Mouse (Mus musculus) midbrain, embryonic 14.5 days (tissue): ENCODE data around the gene Max. TPM values are rescaled to one million over a fixed set of nuclear protein-coding genes. Genes with fewer than 3 reads are reported as not detected.
A peak's percentile ranks its signal among the peaks of the same experiment; 100 is the strongest.

Experiments
- ATAC-seq: fragments of 200-750 bp; cut with Nextera tagmentation; 2 replicates; pipeline ENCODE4 v1.8.0; 2017; ENCODE audit warnings: moderate number of reproducible peaks, moderate library complexity; ENCODE audit not compliant: low FRiP score, low TSS enrichment
- DNase-seq: peaks from one replicate; pipeline ENCODE4 v3.0.0-alpha.2; 2015
- H3K27ac ChIP-seq: fragments of 300-500 bp; sonication (generic); replicated peaks from 2 replicates; pipeline ENCODE4 v1.5.1; 2014; ENCODE audit warnings: mild to moderate bottlenecking, low read depth, low read length, moderate library complexity
- H3K27me3 ChIP-seq: fragments of 300-500 bp; sonication (generic); 2 replicates; pipeline ENCODE4 v1.6.1; 2014; ENCODE audit warnings: low read length, control low read depth, mixed read lengths; ENCODE audit not compliant: control insufficient read depth, insufficient read depth
- H3K36me3 ChIP-seq: fragments of 300-500 bp; sonication (generic); 2 replicates; pipeline ENCODE4 v1.6.1; 2014; ENCODE audit warnings: low read length, control low read depth; ENCODE audit not compliant: control insufficient read depth, insufficient read depth
- H3K4me1 ChIP-seq: fragments of 300-500 bp; sonication (generic); 2 replicates; pipeline ENCODE4 v1.6.1; 2014; ENCODE audit warnings: mild to moderate bottlenecking, antibody characterized with exemption, low read length, control low read depth; ENCODE audit not compliant: control insufficient read depth, insufficient read depth
- H3K4me2 ChIP-seq: fragments of 300-500 bp; sonication (generic); 2 replicates; pipeline ENCODE4 v1.6.1; 2014; ENCODE audit warnings: mild to moderate bottlenecking, low read length, moderate library complexity
- H3K4me3 ChIP-seq: fragments of 300-500 bp; sonication (generic); replicated peaks from 2 replicates; pipeline ENCODE4 v1.5.1; 2014; ENCODE audit warnings: low read depth, low read length
- H3K9ac ChIP-seq: fragments of 300-500 bp; sonication (generic); replicated peaks from 2 replicates; pipeline ENCODE4 v1.6.1; 2014; ENCODE audit warnings: mild to moderate bottlenecking, low read length, moderate library complexity
- H3K9me3 ChIP-seq: fragments of 300-500 bp; sonication (generic); 2 replicates; pipeline ENCODE4 v1.6.1; 2016; ENCODE audit warnings: low read length, control low read depth, mixed read lengths; ENCODE audit not compliant: control insufficient read depth
- WGBS: fragments of 180-500 bp; shearing (Covaris S2); extraction: QIAGEN DNeasy Blood & Tissue Kit; methylation state at CpG from one replicate; pipeline ENCODE4 v1.1.7; 2014; 5-methylcytosine and 5-hydroxymethylcytosine counted together
- polyA plus RNA-seq: library from polyadenylated mRNA; unstranded; fragments of >200 nt; fragmentation: Nextera tagmentation; extraction: Ambion mirVana; gene quantifications from 2 replicates; pipeline ENCODE4 v1.2.1, GENCODE M21; 2014

Max gene
- polyA plus RNA-seq, 1 experiment from 2014 or later = 52.5 TPM

DNA sequence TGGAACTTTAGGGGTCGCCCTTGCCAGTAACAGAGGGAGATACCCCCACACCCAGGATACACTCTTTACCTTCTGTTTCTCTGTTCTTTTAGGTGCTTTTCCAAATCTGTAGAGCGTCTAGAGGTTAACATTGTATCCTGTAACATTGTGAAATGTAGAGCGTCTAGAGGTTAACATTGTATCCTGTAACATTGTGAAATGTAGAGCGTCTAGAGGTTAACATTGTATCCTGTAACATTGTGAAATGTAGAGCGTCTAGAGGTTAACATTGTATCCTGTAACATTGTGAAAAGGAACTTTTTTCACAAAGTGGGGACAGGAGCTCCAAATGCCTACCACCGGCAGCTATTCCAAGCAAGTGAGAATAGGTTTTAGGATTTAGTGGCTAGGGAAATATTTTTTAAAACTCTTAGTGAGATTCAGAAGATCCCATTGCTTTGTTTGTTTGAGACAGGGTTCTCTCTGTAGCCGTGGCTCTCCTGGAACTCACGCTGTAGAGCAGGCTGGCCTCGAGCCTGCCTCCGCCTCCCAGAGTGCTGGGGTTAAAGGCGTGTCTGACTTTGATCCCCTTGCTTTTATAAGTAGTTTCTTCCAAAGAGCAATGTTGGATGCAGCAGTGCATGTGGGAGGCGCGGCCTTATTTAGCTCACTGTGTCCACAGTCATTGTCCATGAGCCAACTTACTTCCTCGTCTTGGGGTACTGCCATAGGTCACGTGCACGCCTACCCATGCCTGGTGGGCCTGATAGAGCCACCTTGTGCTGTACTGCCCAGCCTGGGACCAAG is 68.9 kb downstream of the Max start:
- H3K27me3 ChIP-seq = no peaks in the 10 kb centered on the region
- H3K9me3 ChIP-seq = no peaks in the 10 kb centered on the region
- H3K27ac ChIP-seq = no peak overlapping the region
- ATAC-seq (no peak), DNase-seq (no peak)
- H3K36me3 ChIP-seq = peaks cover 10% of the 10 kb centered on the region; the same call in 1 of the 2 replicates
- no peak overlapping the region for H3K4me2 ChIP-seq
- no peak overlapping the region for H3K9ac ChIP-seq
- H3K4me3 ChIP-seq = no peak overlapping the region
- WGBS = 90% methylated on average over 16 of the region's 16 CpGs
- H3K4me1 ChIP-seq = peaks cover 11% of the 10 kb centered on the region; the same call in 1 of the 2 replicates

DNA sequence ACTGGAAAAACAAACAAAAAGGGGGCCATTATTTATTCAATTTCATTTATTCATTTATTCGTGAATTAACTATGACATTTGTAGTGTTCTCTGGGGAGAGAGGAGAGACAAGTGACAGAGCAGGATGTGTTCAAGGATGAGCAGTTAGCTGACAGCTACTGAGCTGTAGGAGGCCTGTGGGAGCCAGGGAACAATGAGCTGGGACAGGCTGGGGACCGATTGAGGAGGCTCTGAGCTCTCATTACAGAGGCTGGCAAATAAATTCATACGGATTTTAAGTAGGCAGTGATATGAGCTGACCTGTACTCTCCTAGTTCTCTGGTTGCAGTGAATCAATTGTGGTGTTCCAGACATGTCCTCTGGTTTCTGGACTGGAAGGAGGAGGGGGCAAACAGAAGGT is 70.8 kb downstream of the Max start:
- ATAC-seq = no peak
- 47% methylated on average over 3 of the region's 3 CpGs for WGBS
- no peak overlapping the region for H3K9ac ChIP-seq
- DNase-seq = peak; percentile 10
- H3K36me3 ChIP-seq = peaks cover 11% of the 10 kb centered on the region; the same call in 1 of the 2 replicates
- H3K27ac ChIP-seq = 0 out of 2 replicates have a peak overlapping the region, but pooled peaks have one; percentile 37
- H3K4me1 ChIP-seq = peaks cover 11% of the 10 kb centered on the region; the same call in 1 of the 2 replicates
- no peaks in the 10 kb centered on the region for H3K27me3 ChIP-seq
- H3K9me3 ChIP-seq = no peaks in the 10 kb centered on the region
- no peak overlapping the region for H3K4me2 ChIP-seq
- H3K4me3 ChIP-seq = no peak overlapping the region

DNA sequence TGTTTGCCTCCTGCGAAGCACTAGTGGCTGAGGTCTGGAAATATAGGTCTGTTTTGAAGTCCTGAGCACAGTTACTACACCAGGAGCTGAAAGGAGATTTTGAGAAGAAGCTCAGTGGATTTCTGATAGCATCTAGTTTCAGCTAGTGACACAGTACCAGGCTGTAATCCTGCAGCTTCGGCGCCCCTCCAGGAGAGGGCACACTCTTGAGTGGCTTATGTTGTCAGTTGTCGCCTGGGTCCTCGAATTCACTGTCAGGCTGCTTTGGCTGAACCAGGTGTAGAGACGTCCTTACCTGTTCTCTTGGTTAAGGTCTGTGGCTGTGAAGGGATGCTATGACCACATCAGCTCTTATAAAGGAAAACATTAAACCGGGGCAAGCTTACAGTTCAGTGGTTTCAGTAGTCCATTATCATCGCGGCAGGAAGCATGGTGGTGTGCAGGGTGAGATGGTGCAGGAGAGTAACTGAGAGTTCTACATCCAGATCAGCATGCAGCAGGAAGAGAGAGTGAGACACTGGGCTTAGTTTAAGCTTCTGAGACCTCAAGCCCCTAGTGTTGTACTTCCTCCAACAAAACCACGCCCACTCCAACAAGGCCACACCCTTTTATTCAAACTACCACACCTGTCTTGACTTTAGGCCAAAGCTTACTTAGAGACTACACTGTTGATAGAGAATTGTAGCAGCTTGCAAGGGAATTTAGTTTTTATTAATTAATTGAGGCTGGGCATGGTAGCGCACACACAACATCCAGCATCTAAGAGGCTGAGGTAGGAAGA is 72.4 kb downstream of the Max start:
- no peak overlapping the region for H3K4me3 ChIP-seq
- no peak for ATAC-seq
- H3K9me3 ChIP-seq = no peaks in the 10 kb centered on the region
- no peak overlapping the region for H3K9ac ChIP-seq
- no peaks in the 10 kb centered on the region for H3K27me3 ChIP-seq
- H3K4me1 ChIP-seq = no peaks in the 10 kb centered on the region
- no peak overlapping the region for H3K27ac ChIP-seq
- DNase-seq = no peak
- 91% methylated on average over 11 of the region's 11 CpGs for WGBS
- no peak overlapping the region for H3K4me2 ChIP-seq
- H3K36me3 ChIP-seq = peaks cover 11% of the 10 kb centered on the region; the same call in 1 of the 2 replicates

DNA sequence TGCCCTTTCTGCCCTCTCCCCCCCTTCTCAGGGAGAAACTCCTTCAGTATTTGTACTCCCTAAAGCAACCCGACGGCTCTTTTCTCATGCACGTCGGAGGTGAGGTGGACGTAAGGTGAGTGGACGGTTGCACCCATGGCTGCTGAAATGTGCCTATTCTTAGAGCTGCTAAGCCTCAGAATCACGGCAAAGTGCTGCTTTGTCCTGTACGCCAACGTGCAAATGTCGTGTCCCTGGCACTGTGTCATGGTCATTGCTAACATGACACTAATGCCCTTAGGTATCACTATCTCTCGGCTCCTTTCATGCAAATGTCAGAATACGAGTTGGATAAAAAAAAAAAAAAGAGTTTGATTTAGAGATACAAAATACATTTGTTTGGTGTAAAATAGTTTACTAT is 74.1 kb downstream of the Max start:
- ATAC-seq (no peak), DNase-seq (no peak)
- 94% methylated on average over 12 of the region's 12 CpGs for WGBS
- no peaks in the 10 kb centered on the region for H3K4me1 ChIP-seq
- no peak overlapping the region for H3K4me3 ChIP-seq
- H3K9ac ChIP-seq = no peak overlapping the region
- peaks cover 11% of the 10 kb centered on the region; the same call in 1 of the 2 replicates for H3K36me3 ChIP-seq
- H3K9me3 ChIP-seq = no peaks in the 10 kb centered on the region
- H3K4me2 ChIP-seq = no peak overlapping the region
- no peaks in the 10 kb centered on the region for H3K27me3 ChIP-seq
- no peak overlapping the region for H3K27ac ChIP-seq

Other genes starting within 250 kb of the Max start
- 103 and 129 TPM in 2 replicates for gene Churc1, start 196.7 kb downstream of the Max start, polyA plus RNA-seq
- gene Fntb, start 196.6 kb downstream of the Max start, polyA plus RNA-seq = 33.1 and 39.9 TPM in 2 replicates
- gene Gpx2, start 166.6 kb downstream of the Max start, polyA plus RNA-seq = 0.09 TPM in 1 of 2 replicates, not detected in the other
- 25.4 and 32.3 TPM in 2 replicates for gene Rab15, start 139.3 kb downstream of the Max start, polyA plus RNA-seq